Mouse (Mus musculus): ENCODE results near the gene Bbx. TPM values are rescaled to one million over a fixed set of nuclear protein-coding genes. Genes with fewer than 3 reads are reported as not detected.

Gene Bbx
- total and polyA plus RNA-seq, 3 experiments: 6.5 to 36.0 (median 9.2) TPM

DNA sequence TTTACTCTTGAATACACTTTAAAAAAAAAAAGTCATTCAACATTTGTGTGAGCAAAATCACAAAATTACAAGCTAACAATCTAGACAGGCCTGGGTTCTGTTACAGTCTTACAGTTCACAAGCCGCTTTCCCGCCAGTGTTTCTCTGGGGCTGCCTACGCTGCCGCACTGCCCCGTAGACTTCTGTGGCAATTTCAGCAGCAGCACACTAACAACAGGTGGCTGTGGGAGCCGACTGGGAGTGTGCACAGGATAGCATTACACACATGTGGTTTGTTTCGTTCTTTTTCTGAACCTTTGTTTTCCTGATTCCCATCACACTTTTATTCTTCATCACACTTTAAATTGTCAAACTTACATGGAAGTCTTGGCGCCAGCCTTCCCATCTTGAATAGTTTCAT lies 48.6 kb downstream of the Bbx start:
- Histone ChIP-seq H3K79me2 (ENCODE audit: control insufficient read depth, insufficient read depth, low read length, poor library complexity) (peaks cover 1% of the 10 kb centered on the region; the same call in 1 of the 2 replicates), H3K9me3 (replicated peaks; ENCODE audit: insufficient read depth, low read length) (no peaks in the 10 kb centered on the region), H3K9ac (ENCODE audit: control insufficient read depth, low read depth, low read length, poor library complexity, severe bottlenecking) (no peak overlapping the region), H3K36me3 (ENCODE audit: control insufficient read depth in 1 of 2, insufficient read depth in 2 of 2, low read length in 2 of 2) (no peaks in the 10 kb centered on the region; a peak in 1 of 4 replicates), H3K4me1 (ENCODE audit: control insufficient read depth in 1 of 2, insufficient read depth in 2 of 2, low read length in 2 of 2) (no peaks in the 10 kb centered on the region; a peak in 1 of 4 replicates), H3K27ac (ENCODE audit: control insufficient read depth, low read depth, low read length) (no peak overlapping the region), H3K27me3 (ENCODE audit: control insufficient read depth in 1 of 2, insufficient read depth in 2 of 2, low read length in 2 of 2) (no peaks in the 10 kb centered on the region), H3K4me3 (ENCODE audit: control insufficient read depth in 1 of 2, insufficient read depth in 1 of 2, low read depth in 2 of 2, low read length in 2 of 2) (no peak overlapping the region)
- TF ChIP-seq GATA1 (IDR thresholded peaks at IDR 0.05; ENCODE audit: low read depth, low read length) (no peak), MYB (IDR thresholded peaks at IDR 0.05; ENCODE audit: low read depth, low read length) (no peak), SIN3A (IDR thresholded peaks at IDR 0.05; ENCODE audit: low read length) (no peak), POLR2AphosphoS2 (IDR thresholded peaks at IDR 0.05; ENCODE audit: low read length) (no peak), KAT2A (conservative IDR thresholded peaks at IDR 0.05; ENCODE audit: low read depth, low read length) (no peak), POLR2AphosphoS5 (IDR thresholded peaks at IDR 0.05; ENCODE audit: borderline replicate concordance, low read depth, low read length) (no peak), ZKSCAN1 (IDR thresholded peaks at IDR 0.05; ENCODE audit: low read depth, low read length) (no peak), SMC3 (IDR thresholded peaks at IDR 0.05; ENCODE audit: low read depth, low read length) (no peak), UBTF (IDR thresholded peaks at IDR 0.05; ENCODE audit: borderline replicate concordance, insufficient read depth, low read depth, low read length) (no peak), MAZ (IDR thresholded peaks at IDR 0.05; ENCODE audit: low read depth, low read length) (no peak)
- DNase-seq (ENCODE audit: low read depth, low spot score): no peak

DNA sequence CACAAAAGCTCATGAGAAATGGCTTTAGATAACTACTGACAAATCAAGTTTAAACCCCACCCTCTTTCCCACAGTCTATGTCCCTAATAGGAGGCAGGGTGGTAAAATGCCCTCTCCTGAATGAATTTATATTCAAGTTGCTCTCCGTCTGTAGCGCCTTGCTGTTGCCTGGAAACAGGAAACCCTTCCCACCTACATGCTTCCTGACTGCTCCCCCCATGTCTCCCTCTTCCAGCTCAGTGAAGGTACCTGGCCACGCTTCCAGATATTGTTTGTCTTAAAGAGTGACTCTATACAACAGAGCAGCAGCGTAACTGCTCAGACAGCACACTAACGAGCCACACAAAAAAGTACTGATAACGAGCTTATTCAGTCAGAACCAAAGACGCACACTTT lies 50.8 kb downstream of the Bbx start:
- H3K27me3 ChIP-seq (ENCODE audit: control insufficient read depth in 1 of 2, insufficient read depth in 2 of 2, low read length in 2 of 2): no peaks in the 10 kb centered on the region
- no peak overlapping the region for H3K4me3 ChIP-seq (ENCODE audit: control insufficient read depth in 1 of 2, insufficient read depth in 1 of 2, low read depth in 2 of 2, low read length in 2 of 2)
- H3K4me1 ChIP-seq (ENCODE audit: control insufficient read depth in 1 of 2, insufficient read depth in 2 of 2, low read length in 2 of 2): no peaks in the 10 kb centered on the region; a peak in 1 of 4 replicates
- no peak overlapping the region for H3K27ac ChIP-seq (ENCODE audit: control insufficient read depth, low read depth, low read length)
- TF ChIP-seq UBTF (IDR thresholded peaks at IDR 0.05; ENCODE audit: borderline replicate concordance, insufficient read depth, low read depth, low read length) (no peak), USF1 (IDR thresholded peaks at IDR 0.05; ENCODE audit: low read depth, low read length) (no peak), JUND (IDR thresholded peaks at IDR 0.05; ENCODE audit: low read depth, low read length) (no peak), MAX (IDR thresholded peaks at IDR 0.05; ENCODE audit: low read length) (no peak), SIN3A (IDR thresholded peaks at IDR 0.05; ENCODE audit: low read length) (no peak), ZKSCAN1 (IDR thresholded peaks at IDR 0.05; ENCODE audit: low read depth, low read length) (no peak), ETS1 (IDR thresholded peaks at IDR 0.05; ENCODE audit: low read depth, low read length) (no peak), ZMIZ1 (IDR thresholded peaks at IDR 0.05; ENCODE audit: low read depth, low read length) (no peak), CTCF (IDR thresholded peaks at IDR 0.05 in 2 of 3, conservative IDR thresholded peaks at IDR 0.05 in 1 of 3; ENCODE audit: control insufficient read depth in 1 of 3, insufficient read depth in 1 of 3, low read depth in 2 of 3, low read length in 3 of 3, poor library complexity in 1 of 3, severe bottlenecking in 1 of 3) (no peak)
- H3K36me3 ChIP-seq (ENCODE audit: control insufficient read depth in 1 of 2, insufficient read depth in 2 of 2, low read length in 2 of 2): no peaks in the 10 kb centered on the region; a peak in 1 of 4 replicates
- no peak overlapping the region for H3K9ac ChIP-seq (ENCODE audit: control insufficient read depth, low read depth, low read length, poor library complexity, severe bottlenecking)
- no peak for DNase-seq (ENCODE audit: low read depth, low spot score)
- no peaks in the 10 kb centered on the region; the same call in 1 of the 2 replicates for H3K79me2 ChIP-seq (ENCODE audit: control insufficient read depth, insufficient read depth, low read length, poor library complexity)
- H3K9me3 ChIP-seq (replicated peaks; ENCODE audit: insufficient read depth, low read length): no peaks in the 10 kb centered on the region

All from MEL (cell line).